Mouse (Mus musculus) ovary, postnatal 10 days (tissue): ENCODE data around the gene Sapcd1.
A peak's percentile ranks its signal among the peaks of the same experiment; 100 is the strongest.
"Not testable (repeated sequence)": the region's sequence is repeated elsewhere in the genome, so short reads cannot be mapped to it uniquely, and the experiment has no call there.

Experiments
- DNase-seq: peaks from one replicate; pipeline ENCODE4 v3.0.0; 2022; ENCODE audit warnings: low spot score

The Sapcd1 gene

GRCm38 (mm10) chr17:35052271-35052798 lies 24.5 kb upstream of the Sapcd1 start:
- no peak for DNase-seq

GRCm38 (mm10) chr17:35051156-35052086 lies 23.6 kb upstream of the Sapcd1 start:
- DNase-seq = peak; percentile 32

- peak; percentile 62 for DNase-seq
Observed at GRCm38 (mm10) chr17:35050126-35050750, 22.4 kb upstream of the Sapcd1 start.

DNA sequence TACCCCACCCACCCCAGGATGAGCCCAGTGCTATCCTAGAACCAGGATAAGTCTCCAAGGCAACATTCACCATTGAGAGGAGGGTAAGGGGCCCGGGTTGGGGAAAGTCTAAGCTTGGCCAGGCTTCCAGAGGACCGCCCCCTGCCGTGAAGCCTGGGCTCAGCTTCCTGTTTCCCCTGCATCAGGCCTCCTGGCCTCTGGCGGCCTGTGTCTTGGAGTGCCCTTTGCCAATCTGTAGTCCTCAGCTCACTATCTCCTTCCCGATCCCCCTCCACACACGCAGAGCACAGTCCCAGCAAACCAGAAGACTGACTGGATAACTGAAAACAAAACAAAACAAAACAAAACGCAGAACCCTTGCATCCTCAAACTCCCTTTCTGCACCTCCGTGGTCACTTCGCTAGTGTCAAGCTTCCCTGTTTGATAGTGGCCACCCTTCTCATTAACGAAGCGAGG lies 21.8 kb upstream of the Sapcd1 start, which contains the start of gene Clic1:
Gene Clic1 (plus strand): TSS at position 406 of the 456 bp plus-strand sequence.
- peak; percentile 55 for DNase-seq

DNA sequence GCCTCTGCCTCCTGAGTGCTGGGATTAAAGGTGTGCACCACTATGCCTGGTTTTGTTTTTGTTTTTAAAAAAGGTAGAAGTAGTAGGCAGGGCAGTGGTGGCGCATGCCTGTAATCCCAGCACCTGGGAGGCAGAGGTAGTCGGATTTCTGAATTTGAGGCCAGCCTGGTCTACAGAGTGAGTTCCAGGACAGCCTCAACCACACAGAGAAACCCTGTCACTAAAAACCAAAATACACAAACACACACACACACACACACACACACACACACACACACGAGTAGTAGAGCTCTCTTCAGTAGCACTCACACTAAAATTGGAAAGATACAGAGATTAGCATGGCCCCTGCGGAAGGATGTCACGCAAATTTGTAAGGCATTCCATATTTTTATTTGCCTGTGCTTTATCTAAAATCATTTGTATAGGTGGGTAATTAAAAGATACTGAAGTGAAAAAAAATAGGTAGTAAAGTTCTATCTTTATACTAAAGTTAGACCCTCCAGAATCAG lies 21.2 kb upstream of the Sapcd1 start:
- no peak for DNase-seq

GRCm38 (mm10) chr17:35048149-35048931 lies 20.5 kb upstream of the Sapcd1 start:
- DNase-seq = no peak

GRCm38 (mm10) chr17:35047688-35048087 lies 19.9 kb upstream of the Sapcd1 start:
- no peak for DNase-seq

DNA sequence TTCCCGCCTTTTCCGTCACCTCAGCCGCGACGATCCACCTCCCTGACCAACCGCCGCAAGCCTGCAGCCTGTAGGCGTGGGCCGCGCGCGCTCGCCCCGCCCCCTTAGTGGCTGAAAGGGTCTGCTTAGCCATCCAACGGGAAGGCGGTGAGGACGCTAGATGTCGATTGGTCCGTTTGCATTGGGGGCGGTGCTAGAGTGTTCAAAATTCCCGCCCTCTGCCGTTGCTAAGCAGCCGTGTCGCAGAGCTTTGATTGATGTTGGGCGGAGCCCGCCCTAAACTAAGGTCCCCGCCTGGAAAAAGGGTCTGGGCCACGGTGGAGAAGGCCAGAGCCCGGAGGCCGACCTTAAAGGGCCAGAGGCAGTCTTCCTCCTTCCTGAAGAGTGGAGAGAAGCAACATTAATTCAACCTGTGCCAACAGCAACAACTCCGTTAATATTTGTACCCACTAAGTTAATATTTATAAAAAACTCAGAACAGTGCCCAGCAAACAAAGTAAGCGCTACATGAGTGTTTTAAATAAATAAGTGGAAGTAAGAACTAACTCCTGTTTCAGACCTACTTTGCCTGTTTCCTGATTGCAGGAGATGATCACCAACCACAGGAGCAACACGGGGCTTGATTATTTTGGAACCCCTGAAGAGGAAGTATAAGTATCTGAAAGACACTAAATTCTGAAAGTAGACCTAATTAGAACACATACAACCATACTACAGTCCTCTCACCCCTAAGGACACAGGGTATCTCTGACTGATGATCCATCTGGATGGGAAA lies 19.1 kb upstream of the Sapcd1 start, which contains the start of gene Msh5:
Gene Msh5 (minus strand): TSS at position 65 of the 775 bp plus-strand sequence.
- peak; percentile 88 for DNase-seq

GRCm38 (mm10) chr17:35045807-35046680 lies 18.2 kb upstream of the Sapcd1 start:
- peak; percentile 48 for DNase-seq

GRCm38 (mm10) chr17:35044904-35045806 lies 17.3 kb upstream of the Sapcd1 start:
- no peak for DNase-seq

DNA sequence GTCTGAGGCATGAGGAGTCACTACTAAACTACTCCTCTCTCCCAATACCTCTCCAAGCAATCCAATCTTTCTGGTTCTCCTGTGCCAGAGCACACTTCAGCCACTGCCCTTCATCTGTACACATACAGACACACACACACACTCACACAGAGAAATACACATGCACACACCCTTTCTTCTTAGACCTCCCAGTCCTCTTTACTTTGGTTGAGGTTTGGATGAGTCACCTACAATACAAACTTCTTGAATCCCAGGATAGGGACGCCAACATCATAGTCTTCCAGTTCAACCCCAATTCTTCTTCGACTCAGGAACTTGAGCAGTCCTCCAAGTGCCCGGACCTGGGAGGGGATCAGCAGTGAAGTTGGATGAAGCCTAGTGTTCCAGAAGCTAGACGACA lies 16.0 kb upstream of the Sapcd1 start:
- no peak for DNase-seq

DNA sequence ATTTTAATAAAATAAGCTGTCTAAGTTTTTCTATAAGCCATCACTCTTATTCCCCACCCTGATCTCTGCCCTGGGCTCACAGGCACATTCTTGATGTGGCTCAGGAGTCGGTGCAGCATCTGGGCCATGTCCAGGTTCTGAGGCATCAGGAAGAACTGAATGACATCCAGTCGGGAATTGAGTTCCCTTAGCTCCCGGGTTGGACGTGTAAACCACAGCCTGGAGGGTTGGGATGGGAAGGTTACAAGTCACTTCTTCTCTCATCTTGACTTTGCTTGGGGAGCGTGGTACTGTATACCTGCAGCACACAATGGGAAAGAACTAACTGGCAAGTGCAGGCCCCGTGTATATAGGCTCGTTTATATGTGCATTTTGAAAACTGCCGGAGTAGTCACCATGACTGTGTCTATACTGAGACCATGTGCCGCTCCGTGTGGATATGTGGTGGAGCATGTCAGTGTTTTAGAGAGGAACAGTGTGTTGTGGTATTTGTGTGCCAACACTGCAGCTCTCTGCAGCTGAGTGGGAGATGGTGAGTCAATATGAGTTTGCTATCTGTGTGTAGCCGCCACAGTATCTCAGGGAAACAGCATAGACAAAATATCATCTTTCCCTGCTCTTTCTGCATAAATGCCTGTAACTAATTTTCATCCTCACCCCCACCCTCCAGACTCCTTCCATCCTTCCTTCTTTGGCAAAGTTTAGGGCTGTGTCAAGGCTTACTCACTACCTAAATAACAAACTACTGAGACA lies 11.5 kb upstream of the Sapcd1 start:
- DNase-seq = no peak

- DNase-seq = no peak
Observed at GRCm38 (mm10) chr17:35034896-35035295, 7.1 kb upstream of the Sapcd1 start.

DNA sequence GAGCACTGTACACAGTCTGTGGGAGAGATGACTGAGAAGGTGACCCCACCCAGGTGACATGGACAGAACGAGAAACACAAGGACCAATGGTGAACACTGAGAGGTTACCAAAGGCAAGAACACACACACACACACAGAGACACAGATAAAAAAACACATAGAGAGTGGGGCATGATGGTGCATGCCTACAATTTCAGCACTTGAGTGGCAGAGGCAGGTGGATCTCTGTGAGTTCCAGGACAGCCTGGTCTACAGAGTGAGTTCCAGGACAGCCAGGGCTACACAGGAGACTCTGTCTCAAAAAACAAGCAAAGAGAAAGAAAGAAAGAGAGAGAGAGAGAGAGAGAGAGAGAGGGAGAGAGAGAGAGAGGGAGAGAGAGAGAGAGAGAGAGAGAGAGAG lies 5.9 kb upstream of the Sapcd1 start:
- not testable (repeated sequence) for DNase-seq

DNA sequence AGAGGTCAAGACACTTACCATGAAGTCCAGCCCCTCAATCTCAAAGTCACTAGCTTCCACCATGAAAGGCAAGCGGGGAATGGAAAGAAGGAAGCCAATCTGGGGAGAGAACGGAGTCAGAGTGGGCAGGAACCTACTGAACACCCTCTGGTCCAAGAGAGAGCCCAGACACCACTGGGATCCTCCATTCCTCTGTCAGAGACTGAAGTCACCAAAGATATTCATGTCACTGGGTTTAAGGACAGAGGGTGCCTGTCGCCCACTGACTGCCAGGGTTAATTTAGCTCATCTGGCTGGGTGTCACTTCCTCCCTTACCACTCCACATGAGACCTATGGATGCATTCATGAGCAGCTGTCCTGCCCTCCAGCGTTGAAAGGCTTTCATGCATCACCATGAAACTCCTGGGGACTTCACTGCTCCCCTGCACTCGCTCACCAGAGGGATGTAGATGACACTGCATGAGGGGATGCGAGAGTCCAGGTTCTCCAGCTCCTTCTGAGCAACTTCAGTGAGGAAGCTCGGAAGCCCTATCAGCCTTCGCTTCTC lies 4.6 kb upstream of the Sapcd1 start:
- DNase-seq = no peak

- no peak for DNase-seq
Observed at GRCm38 (mm10) chr17:35031880-35032279, 4.1 kb upstream of the Sapcd1 start.

DNA sequence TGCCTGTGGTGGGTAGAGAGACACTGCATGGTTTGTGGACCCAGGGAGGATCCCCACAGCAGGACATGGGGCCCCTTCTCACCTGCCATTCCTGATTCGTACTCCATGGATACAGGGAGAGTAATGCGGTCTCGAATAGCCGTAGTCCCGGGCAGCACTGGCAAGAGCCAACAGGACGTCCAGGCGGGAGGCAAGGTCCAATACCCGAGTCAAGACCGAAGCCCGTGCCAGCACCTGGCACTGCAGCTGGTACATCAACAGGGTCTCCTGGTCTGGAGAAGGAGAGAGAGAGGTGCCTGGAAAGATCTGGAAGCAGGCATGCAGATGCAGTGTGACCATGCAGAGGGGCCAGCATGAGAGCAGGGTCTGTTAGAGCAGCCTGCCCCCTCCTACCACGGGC lies 3.5 kb upstream of the Sapcd1 start:
- no peak for DNase-seq
